Mouse (Mus musculus): ENCODE measurements around the gene Irgq. TPM values are rescaled to one million over a fixed set of nuclear protein-coding genes. Genes with fewer than 3 reads are reported as not detected.
"Not testable (repeated sequence)": the region's sequence is repeated elsewhere in the genome, so short reads cannot be mapped to it uniquely, and the experiment has no call there.

Irgq gene
- total RNA-seq, 2 experiments from 2014 or later: 1.6 TPM; not detected in 1

GRCm38 (mm10) chr7:24507726-24508114 is 22.8 kb upstream of the Irgq start:
- ATAC-seq (replicated peaks; ENCODE audit: low FRiP score, poor library complexity, severe bottlenecking): 0 out of 2 replicates have a peak, but pooled peaks have one; percentile 18

GRCm38 (mm10) chr7:24512355-24512754 is 18.1 kb upstream of the Irgq start, which contains the start of gene AC161166.1:
Gene AC161166.1 (minus strand): TSS chr7:24512455.
- no peak for ATAC-seq (replicated peaks; ENCODE audit: low FRiP score, poor library complexity, severe bottlenecking)

GRCm38 (mm10) chr7:24516319-24516718 is 14.2 kb upstream of the Irgq start:
- not testable (repeated sequence) for ATAC-seq (replicated peaks; ENCODE audit: low FRiP score, poor library complexity, severe bottlenecking)

GRCm38 (mm10) chr7:24517077-24517476 is 13.4 kb upstream of the Irgq start:
- ATAC-seq (replicated peaks; ENCODE audit: low FRiP score, poor library complexity, severe bottlenecking): no peak

GRCm38 (mm10) chr7:24517654-24518053 is 12.8 kb upstream of the Irgq start:
- no peak for ATAC-seq (replicated peaks; ENCODE audit: low FRiP score, poor library complexity, severe bottlenecking)

- no peak for ATAC-seq (replicated peaks; ENCODE audit: low FRiP score, poor library complexity, severe bottlenecking)
Observed at GRCm38 (mm10) chr7:24519130-24519529, 11.4 kb upstream of the Irgq start.

- ATAC-seq (replicated peaks; ENCODE audit: low FRiP score, poor library complexity, severe bottlenecking): not testable (repeated sequence)
Observed at GRCm38 (mm10) chr7:24520054-24520453, 10.4 kb upstream of the Irgq start.

GRCm38 (mm10) chr7:24522805-24523204 is 7.7 kb upstream of the Irgq start:
- ATAC-seq (replicated peaks; ENCODE audit: low FRiP score, poor library complexity, severe bottlenecking): no peak

GRCm38 (mm10) chr7:24523723-24524122 is 6.8 kb upstream of the Irgq start:
- ATAC-seq (replicated peaks; ENCODE audit: low FRiP score, poor library complexity, severe bottlenecking): no peak

GRCm38 (mm10) chr7:24524978-24525377 is 5.5 kb upstream of the Irgq start:
- ATAC-seq (replicated peaks; ENCODE audit: low FRiP score, poor library complexity, severe bottlenecking): no peak

- ATAC-seq (replicated peaks; ENCODE audit: low FRiP score, poor library complexity, severe bottlenecking): no peak
Observed at GRCm38 (mm10) chr7:24525686-24526420, 4.6 kb upstream of the Irgq start.

GRCm38 (mm10) chr7:24528861-24529260 is 1.6 kb upstream of the Irgq start:
- ATAC-seq (replicated peaks; ENCODE audit: low FRiP score, poor library complexity, severe bottlenecking): no peak

- no peak for ATAC-seq (replicated peaks; ENCODE audit: low FRiP score, poor library complexity, severe bottlenecking)
Observed at GRCm38 (mm10) chr7:24529580-24529979, 909 bp upstream of the Irgq start.

GRCm38 (mm10) chr7:24531211-24531971 is 902 bp downstream of the Irgq start:
- peak; percentile 64 for ATAC-seq (replicated peaks; ENCODE audit: low FRiP score, poor library complexity, severe bottlenecking)

- no peak for ATAC-seq (replicated peaks; ENCODE audit: low FRiP score, poor library complexity, severe bottlenecking)
Observed at GRCm38 (mm10) chr7:24533031-24533571, 2.6 kb downstream of the Irgq start.

- ATAC-seq (replicated peaks; ENCODE audit: low FRiP score, poor library complexity, severe bottlenecking): no peak
Observed at GRCm38 (mm10) chr7:24533806-24534205, 3.3 kb downstream of the Irgq start.

GRCm38 (mm10) chr7:24534301-24534700 is 3.8 kb downstream of the Irgq start:
- no peak for ATAC-seq (replicated peaks; ENCODE audit: low FRiP score, poor library complexity, severe bottlenecking)

GRCm38 (mm10) chr7:24537081-24537480 is 6.6 kb downstream of the Irgq start:
- no peak for ATAC-seq (replicated peaks; ENCODE audit: low FRiP score, poor library complexity, severe bottlenecking)

GRCm38 (mm10) chr7:24537591-24537990 is 7.1 kb downstream of the Irgq start:
- no peak for ATAC-seq (replicated peaks; ENCODE audit: low FRiP score, poor library complexity, severe bottlenecking)

- ATAC-seq (replicated peaks; ENCODE audit: low FRiP score, poor library complexity, severe bottlenecking): no peak
Observed at GRCm38 (mm10) chr7:24538154-24538553, 7.7 kb downstream of the Irgq start.

GRCm38 (mm10) chr7:24538701-24539100 is 8.2 kb downstream of the Irgq start:
- no peak for ATAC-seq (replicated peaks; ENCODE audit: low FRiP score, poor library complexity, severe bottlenecking)
